Mouse (Mus musculus) mouse trophoblast stem cell (cell line): Measurements from ENCODE around the gene Gm5771.
"Not testable (repeated sequence)": the region's sequence is repeated elsewhere in the genome, so short reads cannot be mapped to it uniquely, and the experiment has no call there.

Experiments
- in situ Hi-C, 2 experiments: fragments of 300-500 bp; cut with MseI, MboI; formaldehyde crosslinking; loops; 2 replicates in 1 of 2; 3 replicates in 1 of 2; pipeline ENCODE4 v1.15.1; 2025

Gm5771 gene

DNA sequence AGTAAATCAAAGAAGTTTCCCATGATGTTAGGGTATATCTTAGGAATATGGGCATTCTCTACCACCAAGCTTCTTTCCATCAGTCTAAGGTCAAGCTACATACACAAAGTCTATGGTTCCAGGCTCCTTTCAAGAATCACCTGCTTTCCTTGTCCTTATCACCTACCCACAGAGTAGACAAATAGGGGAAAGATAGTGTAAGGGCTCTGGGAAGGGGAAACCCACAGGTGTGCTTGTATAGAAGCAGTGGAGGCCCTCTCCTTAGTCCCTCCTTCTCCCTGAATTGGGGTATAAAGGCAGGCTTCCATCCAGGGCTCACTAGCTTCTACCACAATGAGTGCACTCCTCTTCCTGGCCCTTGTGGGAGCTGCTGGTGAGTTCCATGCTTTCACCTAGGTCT lies at the start of gene Gm5771:
TSS of gene Gm5771 (plus strand) at position 301 of the 400 bp plus-strand sequence.
- in situ Hi-C loops: not testable (repeated sequence)

- in situ Hi-C loops: no loop called here
These were observed 38.2 kb upstream of the Gm5771 start, which contains the start of gene Try10 for GRCm38 (mm10) chr6:41353932-41354331. Try10 (plus strand) TSS chr6:41354105.

DNA sequence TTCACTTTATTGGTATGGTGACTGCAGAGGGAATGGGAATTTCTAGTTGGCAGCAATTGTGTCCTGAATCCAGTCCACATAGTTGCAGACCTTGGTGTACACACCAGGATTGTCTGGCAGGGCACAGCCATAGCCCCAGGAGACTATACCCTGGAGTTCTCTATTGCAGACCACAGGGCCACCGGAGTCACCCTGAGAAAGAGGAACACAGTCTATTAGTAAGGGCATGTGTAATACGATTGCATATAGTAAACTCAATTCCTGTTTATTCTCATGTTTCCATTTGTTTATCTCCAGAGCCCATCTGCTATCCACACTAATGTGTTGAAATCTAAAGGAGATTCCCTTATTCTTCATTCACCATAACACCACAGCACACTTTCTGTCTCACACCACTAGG lies 18.4 kb upstream of the Gm5771 start:
- in situ Hi-C loops: not testable (repeated sequence)

DNA sequence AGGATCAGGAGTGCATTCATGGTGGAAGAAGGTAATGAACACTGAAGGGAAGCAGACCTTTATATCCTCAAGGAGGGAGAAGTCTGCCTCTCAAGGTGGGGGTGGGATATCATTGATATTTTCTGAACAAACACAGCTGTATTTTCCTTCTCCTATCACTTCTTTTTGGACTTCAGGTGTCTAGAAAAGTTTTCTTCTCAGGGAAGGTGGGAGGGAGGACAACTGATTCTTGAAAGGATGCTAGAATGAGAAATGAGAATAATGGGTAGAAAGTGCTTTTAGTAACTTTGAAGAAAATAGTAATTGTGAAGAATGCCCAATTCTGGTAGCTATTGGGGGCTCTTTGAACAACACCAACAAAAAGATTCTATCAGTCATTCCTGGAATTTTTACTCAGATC lies 14.6 kb upstream of the Gm5771 start, which contains the start of gene Prss3:
TSS of gene Prss3 (minus strand) at position 101 of the 400 bp plus-strand sequence.
- in situ Hi-C loops: not testable (repeated sequence)

- in situ Hi-C loops: no loop called here
These were observed 5.4 kb upstream of the Gm5771 start for GRCm38 (mm10) chr6:41386781-41387180.

DNA sequence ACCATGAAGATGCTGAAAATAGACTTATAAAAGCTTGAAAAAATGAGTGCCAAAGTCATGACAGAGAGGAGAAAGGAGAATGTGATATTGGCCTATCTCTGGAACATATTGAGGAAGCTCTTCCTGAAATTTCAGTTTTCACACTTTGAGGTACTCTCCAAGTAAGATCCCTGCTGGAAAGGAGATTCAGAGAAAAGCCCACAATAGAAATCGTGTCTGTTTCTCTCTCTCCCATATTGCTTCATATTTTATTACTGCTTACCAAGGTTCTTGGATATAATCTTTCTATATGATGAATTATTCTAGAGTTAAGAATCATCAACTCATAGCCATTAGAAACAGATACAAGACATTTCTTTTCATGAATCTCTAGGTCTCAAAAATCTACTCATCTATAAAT lies 516 bp upstream of the Gm5771 start:
- in situ Hi-C loops: not testable (repeated sequence)

GRCm38 (mm10) chr6:41442261-41442660 lies 50.1 kb downstream of the Gm5771 start:
- in situ Hi-C loops: not testable (repeated sequence)

- in situ Hi-C loops: not testable (repeated sequence)
These were observed 53.9 kb downstream of the Gm5771 start, which contains the start of gene Gm10334 for GRCm38 (mm10) chr6:41446045-41446444. Gm10334 (minus strand) TSS chr6:41446145.
